Mouse (Mus musculus) layer of hippocampus, postnatal 25 days (tissue): ENCODE results near the gene Mrps16. TPM values are rescaled to one million over a fixed set of nuclear protein-coding genes. Genes with fewer than 3 reads are reported as not detected.

Experiments
- DNase-seq, 2 experiments: peaks; one replicate each; pipeline ENCODE4 v3.0.0; 2022; ENCODE audit warnings: mixed read lengths in 2 of 2, low spot score in 1 of 2; ENCODE audit errors: extremely low spot score in 1 of 2
- total RNA-seq, 2 experiments: library from RNA; stranded (reverse); gene quantifications; 2 replicates each; pipeline ENCODE4 v1.2.3; 2021

The Mrps16 gene
- 10 to 100 TPM; 34.0 to 36.4 TPM for total RNA-seq

DNA sequence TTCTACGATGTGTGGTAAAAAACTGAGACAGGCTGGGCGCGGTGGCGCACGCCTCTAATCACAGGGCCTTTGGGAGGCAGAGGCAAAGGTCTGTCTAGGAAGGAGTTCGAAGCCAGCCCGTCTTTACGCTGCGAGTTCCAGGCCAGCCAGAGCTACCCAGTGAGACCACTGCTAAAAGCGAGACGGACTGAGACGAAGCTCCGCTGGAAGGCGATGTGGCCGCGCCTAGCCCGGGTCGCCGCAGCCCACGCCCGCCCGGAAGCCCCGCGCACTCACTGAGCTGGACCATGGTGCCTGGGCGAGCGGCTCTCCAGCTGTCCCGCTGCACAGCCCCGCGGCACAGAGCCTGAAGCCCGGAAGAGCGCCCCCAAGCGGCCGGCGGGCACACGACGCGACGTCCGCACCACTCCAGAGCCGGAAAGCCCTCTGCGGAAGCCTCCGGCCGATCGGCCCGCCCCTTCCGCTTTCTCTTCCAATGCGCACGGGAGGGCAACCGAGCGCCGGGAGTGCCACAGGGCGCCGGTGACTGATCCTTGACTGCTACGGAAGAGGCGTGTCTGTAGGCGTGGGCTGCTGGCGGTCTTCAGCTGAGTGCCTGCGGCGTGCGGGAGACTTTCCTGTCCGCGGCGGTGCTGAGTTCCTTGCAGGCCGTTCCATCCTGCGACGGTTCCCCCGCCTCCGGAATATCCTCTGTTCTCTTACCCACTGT is at the start of gene Mrps16:
Mrps16 (minus strand) TSS at position 430 of the 709 bp plus-strand sequence.
- peak; percentile 76 to 85 for DNase-seq

GRCm38 (mm10) chr14:20442252-20442651 is 48.8 kb upstream of the Mrps16 start:
- no peak for DNase-seq

DNA sequence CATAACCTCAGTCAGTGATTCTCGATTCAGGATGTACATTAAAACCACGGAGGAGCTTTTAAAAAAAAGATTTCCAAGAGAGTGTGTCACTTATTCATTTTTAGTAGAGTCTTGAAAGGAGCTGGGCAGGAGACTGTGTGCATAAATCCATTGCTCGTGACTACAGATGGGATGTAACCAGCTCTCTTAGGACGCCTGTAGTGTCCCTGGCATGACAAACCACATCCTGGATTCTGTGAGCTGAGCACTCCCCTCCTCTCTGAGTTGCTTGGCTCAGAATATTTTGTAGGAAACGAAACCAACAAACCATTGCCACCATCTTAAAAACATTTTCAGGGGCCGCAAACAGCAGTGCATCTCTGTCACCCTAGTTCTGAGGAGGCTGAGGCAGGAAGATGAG is 43.5 kb upstream of the Mrps16 start:
- no peak for DNase-seq

DNA sequence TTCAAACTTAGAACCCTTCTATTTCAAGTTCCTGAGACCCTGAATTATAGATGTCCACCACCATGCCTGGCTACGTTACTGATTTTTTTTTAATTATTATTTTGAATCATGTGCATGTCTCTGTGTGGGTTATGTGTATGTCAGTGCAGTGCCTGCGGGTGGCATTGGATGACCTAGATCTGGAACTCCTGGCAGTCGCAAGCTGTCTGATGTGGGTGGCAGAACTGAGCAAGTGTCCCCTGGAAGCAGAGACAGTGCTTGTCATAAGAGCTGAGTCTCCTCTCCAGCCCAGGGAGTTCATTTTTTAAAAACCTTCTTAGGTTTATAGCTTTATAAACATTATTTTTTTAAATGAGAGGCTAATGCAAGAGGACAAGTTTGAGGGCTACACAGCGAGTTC is 39.0 kb upstream of the Mrps16 start:
- DNase-seq, result no peak

GRCm38 (mm10) chr14:20431726-20432125 is 38.3 kb upstream of the Mrps16 start:
- no peak for DNase-seq

- no peak for DNase-seq
These were observed 36.4 kb upstream of the Mrps16 start for GRCm38 (mm10) chr14:20429833-20430232.

GRCm38 (mm10) chr14:20428593-20428992 is 35.2 kb upstream of the Mrps16 start:
- DNase-seq, result no peak

GRCm38 (mm10) chr14:20423046-20423445 is 29.6 kb upstream of the Mrps16 start:
- DNase-seq, result no peak

GRCm38 (mm10) chr14:20422257-20422656 is 28.8 kb upstream of the Mrps16 start:
- no peak for DNase-seq

DNA sequence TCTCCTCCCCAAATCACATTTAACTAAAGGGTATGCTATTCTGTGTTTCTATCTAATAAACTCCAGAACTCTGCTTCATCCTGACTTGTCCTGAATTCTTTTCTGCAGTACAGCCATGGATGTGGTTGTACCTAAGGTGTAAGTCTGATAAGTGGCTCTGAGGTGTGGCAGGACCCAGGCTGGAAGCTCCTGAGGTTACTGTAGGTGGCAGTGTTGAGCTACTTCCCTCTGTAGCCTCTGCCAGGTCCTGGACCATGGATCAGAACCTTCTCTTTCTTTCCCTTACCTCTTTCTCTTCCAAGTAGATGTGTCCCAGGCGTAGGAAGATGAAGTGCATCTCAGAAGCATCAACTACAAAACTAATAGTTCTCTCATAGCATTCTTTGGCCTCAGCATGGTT is 6.6 kb upstream of the Mrps16 start:
- DNase-seq, result peak in 1 of 2 experiments; percentile 30

GRCm38 (mm10) chr14:20398864-20399263 is 5.4 kb upstream of the Mrps16 start:
- no peak for DNase-seq

DNA sequence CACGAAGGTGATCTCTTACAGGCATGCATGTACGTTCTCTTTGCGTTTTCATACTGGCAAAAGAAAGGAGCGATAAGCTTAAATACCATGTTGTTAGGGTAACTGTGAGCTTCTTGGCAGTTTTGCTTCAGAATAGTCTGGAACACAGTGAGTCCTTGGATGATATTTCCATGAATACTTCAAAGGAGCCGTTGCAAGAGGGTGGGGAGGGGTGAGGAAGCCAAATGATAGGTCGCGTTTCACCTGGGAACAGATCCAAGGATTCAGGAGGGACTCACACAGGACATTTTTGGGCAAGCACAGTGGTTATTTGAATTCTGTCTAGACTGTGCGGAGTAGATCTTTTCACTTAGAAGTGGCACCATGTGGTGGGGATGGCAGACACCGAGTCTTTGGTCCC is 3.8 kb upstream of the Mrps16 start:
- DNase-seq, result no peak

DNA sequence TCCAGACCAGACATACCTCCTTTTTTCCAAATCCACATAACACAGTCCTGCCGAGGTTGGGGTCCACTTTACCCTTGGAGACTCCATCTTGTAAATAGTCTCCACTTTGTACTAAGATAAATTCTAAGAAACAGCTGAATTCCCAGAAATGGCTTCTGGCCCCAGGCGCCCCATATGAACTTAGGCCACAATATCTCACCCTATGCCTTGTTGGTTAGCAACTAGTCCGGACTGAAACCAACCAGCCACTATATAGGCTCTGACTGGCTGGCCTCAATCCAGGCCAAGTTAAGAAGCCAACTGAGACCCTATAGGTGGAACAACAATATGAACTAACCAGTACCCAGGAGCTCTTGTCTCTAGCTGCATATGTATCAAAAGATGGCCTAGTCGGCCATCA is 1.1 kb downstream of the Mrps16 start:
- DNase-seq, result no peak

DNA sequence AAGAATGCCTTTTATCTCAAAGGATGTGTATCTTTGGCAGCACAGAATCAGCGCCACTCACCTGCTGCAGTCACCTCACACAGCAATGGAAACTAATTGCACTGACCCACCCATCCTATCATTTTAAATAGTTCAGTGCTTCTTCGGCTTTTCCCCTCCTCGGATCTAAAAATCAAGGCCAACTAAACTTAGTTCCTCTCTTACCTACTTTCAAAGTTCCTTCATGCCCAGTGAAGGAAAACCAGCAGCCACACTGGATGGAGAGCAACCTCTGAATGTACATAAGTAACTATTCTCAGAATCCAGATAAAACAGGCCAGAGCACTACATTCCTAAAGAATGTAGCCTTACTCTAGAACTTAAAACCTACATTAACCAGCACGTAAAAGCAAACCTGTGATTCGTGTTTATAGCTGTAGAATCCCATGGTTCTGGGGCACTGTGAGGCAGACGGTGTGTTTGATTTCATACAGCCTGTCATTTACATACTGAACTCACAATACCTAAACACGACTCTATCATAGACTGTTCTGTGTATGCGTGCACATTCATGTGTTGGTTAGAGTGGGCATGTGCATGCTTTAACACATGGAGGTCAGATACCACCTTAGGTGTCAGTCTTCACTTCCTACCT is 3.9 kb downstream of the Mrps16 start:
- no peak for DNase-seq

GRCm38 (mm10) chr14:20388441-20389129 is 4.8 kb downstream of the Mrps16 start, which contains the start of gene Dnajc9:
Gene Dnajc9 (minus strand): TSS chr14:20388910.
- peak; percentile 86 to 94 for DNase-seq

- no peak for DNase-seq
These were observed 13.5 kb downstream of the Mrps16 start for GRCm38 (mm10) chr14:20379753-20380430.

GRCm38 (mm10) chr14:20379087-20379640 is 14.3 kb downstream of the Mrps16 start:
- DNase-seq, result no peak

- DNase-seq, result no peak
These were observed 14.9 kb downstream of the Mrps16 start for GRCm38 (mm10) chr14:20378313-20379061.

DNA sequence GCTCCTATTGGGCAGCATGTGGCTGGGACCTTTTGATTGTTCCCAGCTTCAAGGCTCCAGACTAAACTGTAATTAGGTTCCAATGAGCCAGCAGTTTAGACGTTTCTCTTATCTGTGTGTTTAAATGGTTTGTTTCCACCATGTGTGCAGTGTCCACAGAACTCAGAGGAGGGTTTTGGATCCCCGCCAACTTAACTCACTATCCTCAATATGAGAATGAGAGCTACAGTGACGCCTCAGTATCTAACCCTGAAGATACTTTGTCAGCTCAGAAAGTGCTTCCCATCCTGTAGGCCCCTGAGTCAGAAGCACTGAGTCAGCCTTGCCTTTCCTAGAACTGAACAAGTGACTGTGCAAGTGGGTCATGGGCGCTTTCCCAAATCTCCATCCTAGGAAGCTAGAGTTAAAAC is 16.3 kb downstream of the Mrps16 start:
- no peak for DNase-seq

DNA sequence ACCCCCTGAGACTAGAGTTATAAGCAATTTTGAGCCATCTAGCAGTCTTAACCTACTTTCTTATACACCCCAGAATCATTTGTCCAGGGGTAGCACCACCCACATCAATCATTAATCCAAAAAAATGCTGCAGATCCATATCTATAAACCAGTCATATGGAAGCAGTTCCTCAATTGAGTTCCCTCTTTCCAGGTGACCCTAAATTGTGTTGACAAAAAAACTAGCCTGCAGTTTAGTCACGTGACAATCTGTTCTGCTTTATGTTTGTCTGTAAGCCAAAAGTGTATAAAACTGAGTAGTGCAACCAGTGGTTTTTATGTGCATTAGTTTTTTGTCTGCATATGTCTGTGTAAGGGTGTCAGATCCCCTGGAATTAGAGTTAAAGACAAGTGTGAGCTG is 21.6 kb downstream of the Mrps16 start:
- DNase-seq, result no peak
